Mouse (Mus musculus) mature B cell (primary cell): Measurements from ENCODE around the gene Sult5a1.
"Not testable (repeated sequence)": the region's sequence is repeated elsewhere in the genome, so short reads cannot be mapped to it uniquely, and the experiment has no call there.

Experiments
- in situ Hi-C: fragments of 300-500 bp; cut with MboI; formaldehyde crosslinking; loops from 2 replicates; pipeline ENCODE4 v1.14.3; 2019

The Sult5a1 gene

GRCm38 (mm10) chr8:123135406-123135805 is 22.7 kb downstream of the Sult5a1 start:
- in situ Hi-C loops, result no loop called here

DNA sequence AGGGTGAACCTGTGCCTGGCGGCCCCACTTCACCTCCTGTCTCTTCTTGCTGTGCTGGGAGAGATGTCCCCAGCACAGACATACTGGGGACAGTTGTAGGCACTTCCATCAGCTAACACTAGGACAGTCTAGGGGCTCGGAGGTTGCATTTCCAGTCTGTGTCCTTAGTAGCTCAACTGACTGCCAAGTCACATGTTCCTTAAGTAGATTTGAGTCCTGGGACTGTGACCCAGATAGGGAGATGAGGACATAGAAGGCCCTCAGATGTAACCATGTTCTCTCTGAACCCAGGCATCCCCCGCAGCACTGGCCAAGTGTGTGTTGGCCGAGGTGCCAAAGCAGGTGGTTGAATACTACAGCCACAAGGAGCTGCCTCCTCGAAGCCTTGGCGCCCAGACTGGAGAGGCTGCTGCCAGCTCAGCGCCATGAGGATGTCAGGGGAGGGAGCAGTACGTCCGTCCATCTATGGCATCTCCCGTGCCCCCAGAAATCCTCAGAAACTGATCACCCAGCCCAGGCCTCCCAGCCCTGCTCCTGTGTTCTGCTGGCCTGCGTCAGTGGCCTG is 23.9 kb downstream of the Sult5a1 start:
- in situ Hi-C loops, result no loop called here

- in situ Hi-C loops, result no loop called here
Observed at GRCm38 (mm10) chr8:123132953-123133352, 25.2 kb downstream of the Sult5a1 start.

DNA sequence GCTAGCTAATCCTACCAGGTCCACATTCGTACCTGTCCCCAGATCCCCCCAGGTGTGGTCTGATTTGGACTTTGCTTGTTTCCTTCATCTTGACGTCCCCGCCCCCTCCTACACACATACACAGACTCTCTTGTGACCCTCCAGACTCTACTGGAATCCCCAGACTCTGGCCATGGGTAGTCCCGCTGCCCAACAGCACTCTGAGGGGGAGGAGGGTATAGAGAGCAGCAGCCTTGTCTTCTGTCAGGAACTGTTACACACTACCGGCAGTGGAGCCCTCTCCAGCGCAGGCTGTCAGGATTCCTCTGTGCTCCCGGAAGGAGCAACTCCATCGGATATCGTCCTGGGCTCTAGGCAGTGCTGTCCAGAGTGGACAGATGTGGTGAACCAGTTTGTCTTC is 27.1 kb downstream of the Sult5a1 start:
- in situ Hi-C loops, result no loop called here

- in situ Hi-C loops, result no loop called here
Observed at GRCm38 (mm10) chr8:123126193-123126816, 31.8 kb downstream of the Sult5a1 start.

DNA sequence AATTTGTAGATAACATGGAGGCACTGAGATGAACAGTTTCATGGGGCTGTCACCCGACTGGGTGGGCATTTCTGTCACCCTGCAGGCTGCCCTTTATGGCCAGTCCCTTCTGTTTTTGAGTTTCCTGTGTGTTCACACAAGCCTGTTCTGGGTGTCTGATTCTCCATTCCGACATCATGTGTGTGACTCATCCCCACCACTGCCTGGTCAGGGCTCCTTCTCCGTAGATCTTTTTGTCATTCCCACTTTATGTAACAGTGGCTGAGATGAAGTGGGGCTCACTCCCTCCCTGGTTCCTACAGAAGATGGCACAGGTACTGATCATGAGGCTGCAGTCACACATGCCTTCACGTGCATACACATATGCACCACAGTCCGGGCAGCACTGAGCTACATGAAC is 35.4 kb downstream of the Sult5a1 start:
- in situ Hi-C loops, result no loop called here

DNA sequence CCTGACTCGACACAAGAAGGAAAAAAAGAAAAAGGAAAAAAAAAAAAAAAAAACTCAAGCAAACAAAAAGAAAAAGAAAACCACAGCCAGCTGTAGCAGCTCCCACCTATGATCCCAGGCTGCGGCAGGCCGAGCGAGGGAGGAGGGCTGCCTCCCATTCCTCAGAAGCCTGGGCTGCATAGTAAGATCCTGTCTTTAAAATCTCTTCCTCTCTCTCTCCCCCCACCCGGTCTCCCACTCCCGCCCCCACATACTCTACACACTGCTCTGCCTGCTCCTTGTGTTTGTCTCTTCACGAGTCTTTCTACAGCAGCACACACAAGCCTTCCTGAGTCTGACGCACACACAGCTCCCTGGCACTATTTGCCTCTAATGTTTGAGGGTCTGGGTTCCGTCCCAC is 36.1 kb downstream of the Sult5a1 start:
- in situ Hi-C loops, result no loop called here

- in situ Hi-C loops, result no loop called here
Observed at GRCm38 (mm10) chr8:123117744-123118143, 40.4 kb downstream of the Sult5a1 start.

DNA sequence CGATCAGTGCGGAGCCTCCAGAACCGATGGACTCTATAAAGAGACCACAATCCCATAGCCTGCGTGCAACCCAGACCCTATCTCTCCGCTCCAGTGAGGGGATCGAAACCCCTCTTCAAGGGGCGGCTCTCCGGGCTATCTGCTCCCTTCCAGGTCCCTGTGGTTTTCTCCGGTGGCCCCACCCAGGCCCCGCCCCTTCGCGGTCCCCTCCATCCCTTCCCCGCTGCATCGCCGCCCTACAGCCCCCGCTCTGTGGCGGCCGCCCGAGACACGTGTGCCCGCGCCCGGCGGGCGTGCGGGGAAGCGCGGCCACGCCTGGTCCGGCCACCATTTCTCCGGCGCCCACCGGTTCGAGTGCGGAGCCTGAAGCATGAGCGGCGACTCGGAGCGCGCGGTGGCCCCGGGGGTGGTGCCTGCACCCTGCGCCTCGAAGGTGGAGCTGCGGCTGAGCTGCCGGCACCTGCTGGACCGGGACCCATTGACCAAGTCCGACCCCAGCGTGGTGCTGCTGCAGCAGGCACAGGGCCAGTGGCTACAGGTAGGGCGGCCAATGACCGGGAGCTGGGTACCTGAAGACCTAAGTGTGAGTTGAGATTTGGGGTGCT is 40.9 kb downstream of the Sult5a1 start, which contains the start of gene Cpne7:
Gene Cpne7, plus strand, starts transcription at position 248 of the 605 bp plus-strand sequence.
- in situ Hi-C loops, result no loop called here

GRCm38 (mm10) chr8:123114644-123115043 is 43.5 kb downstream of the Sult5a1 start:
- in situ Hi-C loops, result no loop called here

- in situ Hi-C loops, result no loop called here
Observed at GRCm38 (mm10) chr8:123113908-123114469, 44.1 kb downstream of the Sult5a1 start.

DNA sequence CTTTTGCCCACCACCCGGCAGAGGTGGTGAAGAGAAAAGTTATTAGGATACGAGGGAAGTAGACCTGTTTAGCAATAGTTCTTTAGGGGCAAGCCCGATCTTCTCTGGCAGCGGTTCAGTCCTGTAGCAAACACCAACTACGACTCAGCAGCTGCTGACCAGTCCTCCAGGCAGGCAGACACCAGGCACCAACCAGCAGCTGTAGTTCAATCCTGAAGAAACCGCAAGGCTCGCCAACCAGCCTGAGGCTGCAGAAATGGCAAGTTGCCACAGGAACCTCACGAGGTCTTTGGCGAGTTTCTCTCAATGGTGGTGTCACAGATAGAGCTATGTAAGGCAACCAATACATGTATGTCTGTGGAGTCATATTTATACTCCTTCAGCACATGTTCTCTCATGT is 45.2 kb downstream of the Sult5a1 start:
- in situ Hi-C loops, result no loop called here

GRCm38 (mm10) chr8:123110649-123111048 is 47.5 kb downstream of the Sult5a1 start:
- in situ Hi-C loops, result no loop called here

GRCm38 (mm10) chr8:123108953-123109352 is 49.2 kb downstream of the Sult5a1 start:
- in situ Hi-C loops, result no loop called here

DNA sequence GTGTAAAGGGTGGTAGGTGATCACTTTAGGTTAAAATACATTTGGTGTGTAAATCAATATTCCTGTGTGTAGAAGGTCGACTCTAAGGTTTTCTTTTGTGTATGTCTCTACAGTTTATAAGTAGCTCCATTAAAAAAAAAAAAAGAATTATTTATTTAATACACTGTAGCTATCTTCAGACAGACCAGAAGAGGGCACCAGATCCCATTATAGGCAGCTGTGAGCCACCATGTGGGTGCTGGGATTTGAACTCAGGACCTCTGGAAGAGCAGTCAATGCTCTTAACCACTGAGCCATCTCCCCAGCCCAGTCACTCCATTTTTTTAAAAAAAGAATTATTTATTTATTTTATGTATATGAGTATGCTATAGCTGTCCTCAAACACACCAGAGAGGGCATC is 50.1 kb downstream of the Sult5a1 start:
- in situ Hi-C loops, result no loop called here

- in situ Hi-C loops, result no loop called here
Observed at GRCm38 (mm10) chr8:123106531-123106930, 51.6 kb downstream of the Sult5a1 start.

GRCm38 (mm10) chr8:123105553-123106326 is 52.4 kb downstream of the Sult5a1 start:
- in situ Hi-C loops, result no loop called here

GRCm38 (mm10) chr8:123104046-123104767 is 53.9 kb downstream of the Sult5a1 start:
- in situ Hi-C loops, result no loop called here

DNA sequence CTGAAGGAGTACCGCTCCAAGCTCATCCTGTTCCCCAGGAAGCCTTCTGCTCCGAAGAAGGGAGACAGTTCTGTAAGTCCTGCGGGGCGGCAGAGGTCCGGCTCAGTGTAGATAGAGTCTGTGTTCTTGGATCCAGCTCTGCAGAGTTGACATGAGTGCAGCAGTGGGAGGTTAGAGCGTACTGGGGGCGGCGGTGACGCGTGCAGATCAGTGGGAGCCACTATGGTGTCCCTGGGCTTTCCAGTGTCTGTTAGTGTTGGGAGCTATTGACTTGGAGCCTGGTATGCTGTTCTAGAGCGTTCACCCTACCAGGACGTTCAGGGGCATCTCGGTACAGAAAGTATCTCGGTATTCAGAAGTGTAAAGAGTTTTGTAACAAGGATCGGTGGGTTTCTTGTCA is 54.8 kb downstream of the Sult5a1 start:
- in situ Hi-C loops, result no loop called here

GRCm38 (mm10) chr8:123102855-123103254 is 55.3 kb downstream of the Sult5a1 start:
- in situ Hi-C loops, result not testable (repeated sequence)
